Mouse (Mus musculus) urinary bladder, postnatal 4 days (tissue): Measurements from ENCODE around the gene Ctbp1.

Experiments
- DNase-seq, 2 experiments: peaks; one replicate each; pipeline ENCODE4 v3.0.0; 2021 to 2022; ENCODE audit warnings: low spot score in 2 of 2

Gene Ctbp1

GRCm38 (mm10) chr5:33244377-33244920 is 30.3 kb downstream of the Ctbp1 start:
- no peak for DNase-seq

GRCm38 (mm10) chr5:33239934-33240333 is 34.9 kb downstream of the Ctbp1 start:
- DNase-seq, result no peak

GRCm38 (mm10) chr5:33239111-33239714 is 35.6 kb downstream of the Ctbp1 start:
- DNase-seq, result no peak

GRCm38 (mm10) chr5:33238256-33238645 is 36.5 kb downstream of the Ctbp1 start:
- no peak for DNase-seq

DNA sequence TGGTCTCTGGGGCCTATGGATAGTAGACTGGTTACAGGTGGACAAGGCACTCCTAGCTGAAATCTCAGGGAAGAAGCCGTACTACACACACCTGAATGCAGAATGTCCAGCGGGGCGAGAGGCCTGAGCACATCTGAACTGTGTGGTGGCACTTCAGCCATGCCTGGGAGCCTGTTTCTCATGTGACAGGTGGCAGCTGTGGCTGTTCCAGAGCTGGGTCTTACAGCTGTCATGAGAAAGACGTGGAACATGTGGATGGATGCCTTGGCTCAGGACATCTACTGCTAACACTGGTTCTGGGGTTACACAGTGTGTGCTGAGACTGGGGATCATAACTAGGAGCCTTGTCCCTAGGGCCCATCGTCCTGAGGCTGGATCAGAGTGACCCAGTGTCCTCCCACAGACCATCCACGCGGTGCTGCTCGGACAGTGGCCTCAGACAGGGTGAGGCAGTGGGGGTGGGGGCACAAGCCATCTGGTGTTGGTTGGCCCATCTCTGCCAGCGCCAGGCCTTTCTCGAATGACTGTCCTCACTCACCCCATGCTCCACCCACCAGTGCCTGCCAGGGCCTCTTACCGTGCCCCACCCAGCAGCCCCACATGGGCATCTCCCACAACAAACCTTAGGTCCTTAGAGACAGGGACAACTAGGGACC is 37.1 kb downstream of the Ctbp1 start:
- DNase-seq, result no peak

DNA sequence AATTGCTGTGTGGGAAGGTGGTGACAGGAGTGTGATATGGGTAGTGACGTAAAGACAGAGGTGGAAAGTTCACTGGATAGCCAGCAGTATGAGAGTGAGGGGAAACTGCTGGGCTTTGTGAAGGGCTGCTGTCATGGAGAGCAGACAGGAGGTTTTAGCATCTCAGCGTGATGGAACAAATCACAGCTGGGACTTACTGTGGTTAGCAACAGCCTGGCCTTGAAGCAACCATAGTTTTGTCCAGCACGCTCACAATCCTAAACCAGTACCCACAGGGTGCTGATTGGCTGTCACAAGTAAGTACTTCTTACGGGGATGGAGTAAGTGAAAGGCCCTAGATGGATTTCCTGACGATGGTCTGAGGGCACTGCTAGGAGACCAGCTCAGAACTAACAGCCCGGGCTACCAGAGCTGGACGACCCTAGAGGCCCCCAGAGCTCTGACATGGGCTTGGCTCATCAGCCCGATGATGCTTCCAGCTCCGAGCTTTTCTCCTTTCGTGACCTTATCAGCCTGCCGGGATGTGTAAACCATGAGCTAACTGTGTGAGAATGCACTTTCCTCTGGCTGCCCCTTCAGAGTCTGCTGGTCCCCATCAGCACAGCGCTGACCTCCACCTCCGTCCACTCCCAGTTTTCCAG is 40.3 kb downstream of the Ctbp1 start:
- peak in 1 of 2 experiments; percentile 63 for DNase-seq

DNA sequence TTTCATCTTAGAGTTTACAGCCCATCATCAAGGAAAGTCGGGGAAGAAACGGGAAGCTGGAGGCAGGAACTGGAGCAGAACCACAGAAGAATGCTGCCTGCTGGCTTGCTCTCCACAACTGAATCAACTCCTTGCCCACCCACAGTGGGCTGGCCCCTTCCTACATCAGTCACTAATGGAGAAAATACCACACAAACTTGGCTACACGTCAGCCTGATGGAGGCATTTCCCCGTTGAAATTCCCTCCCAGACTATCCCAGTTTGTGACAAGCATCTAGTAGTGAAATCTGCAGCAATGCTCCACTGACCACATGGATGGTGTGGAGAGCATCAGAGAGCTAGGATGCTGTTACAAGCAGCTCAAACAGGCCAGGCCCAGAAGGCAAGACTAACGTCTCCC is 42.0 kb downstream of the Ctbp1 start:
- DNase-seq, result no peak

DNA sequence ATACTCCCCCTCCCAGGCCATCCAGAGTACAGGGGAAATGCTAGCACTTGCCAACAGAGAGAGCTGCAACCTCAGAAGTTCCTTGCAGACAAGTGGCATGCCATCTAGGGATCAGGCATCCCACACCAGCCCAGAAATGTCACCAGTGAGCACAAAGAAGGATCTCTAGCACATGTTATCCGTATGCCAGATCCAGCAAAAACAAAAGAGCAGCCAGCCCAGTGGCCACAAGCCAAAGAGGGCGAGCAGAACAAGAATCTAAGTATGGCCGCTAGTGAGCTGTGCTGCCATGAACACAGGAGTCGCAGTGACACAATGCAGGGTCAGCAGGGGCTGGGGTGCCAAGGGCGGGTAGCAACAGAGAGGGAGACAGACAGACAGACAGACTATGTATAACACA is 44.5 kb downstream of the Ctbp1 start:
- DNase-seq, result no peak

DNA sequence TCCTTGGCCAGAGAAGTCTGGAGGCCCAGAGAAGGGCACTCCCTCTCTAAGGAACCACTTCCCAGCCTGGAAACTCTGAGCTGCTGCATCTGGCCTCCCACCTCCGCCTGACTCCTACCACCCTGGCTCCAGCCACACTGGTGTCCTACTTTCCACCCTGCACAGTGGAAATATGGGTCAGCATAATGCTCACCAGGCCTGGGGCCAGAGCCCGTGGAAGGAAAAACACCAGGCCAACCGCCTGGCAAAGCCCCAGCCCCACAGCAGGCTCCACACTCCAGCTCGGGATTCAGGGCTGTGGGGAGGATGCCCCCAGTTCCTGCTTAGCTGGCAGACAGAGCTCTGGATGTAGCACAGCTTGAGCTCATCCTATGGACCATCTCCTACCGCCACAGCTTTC is 46.4 kb downstream of the Ctbp1 start:
- DNase-seq, result peak in 1 of 2 experiments; percentile 62

GRCm38 (mm10) chr5:33225673-33226072 is 49.1 kb downstream of the Ctbp1 start:
- DNase-seq, result no peak

GRCm38 (mm10) chr5:33224491-33224890 is 50.3 kb downstream of the Ctbp1 start:
- no peak for DNase-seq

DNA sequence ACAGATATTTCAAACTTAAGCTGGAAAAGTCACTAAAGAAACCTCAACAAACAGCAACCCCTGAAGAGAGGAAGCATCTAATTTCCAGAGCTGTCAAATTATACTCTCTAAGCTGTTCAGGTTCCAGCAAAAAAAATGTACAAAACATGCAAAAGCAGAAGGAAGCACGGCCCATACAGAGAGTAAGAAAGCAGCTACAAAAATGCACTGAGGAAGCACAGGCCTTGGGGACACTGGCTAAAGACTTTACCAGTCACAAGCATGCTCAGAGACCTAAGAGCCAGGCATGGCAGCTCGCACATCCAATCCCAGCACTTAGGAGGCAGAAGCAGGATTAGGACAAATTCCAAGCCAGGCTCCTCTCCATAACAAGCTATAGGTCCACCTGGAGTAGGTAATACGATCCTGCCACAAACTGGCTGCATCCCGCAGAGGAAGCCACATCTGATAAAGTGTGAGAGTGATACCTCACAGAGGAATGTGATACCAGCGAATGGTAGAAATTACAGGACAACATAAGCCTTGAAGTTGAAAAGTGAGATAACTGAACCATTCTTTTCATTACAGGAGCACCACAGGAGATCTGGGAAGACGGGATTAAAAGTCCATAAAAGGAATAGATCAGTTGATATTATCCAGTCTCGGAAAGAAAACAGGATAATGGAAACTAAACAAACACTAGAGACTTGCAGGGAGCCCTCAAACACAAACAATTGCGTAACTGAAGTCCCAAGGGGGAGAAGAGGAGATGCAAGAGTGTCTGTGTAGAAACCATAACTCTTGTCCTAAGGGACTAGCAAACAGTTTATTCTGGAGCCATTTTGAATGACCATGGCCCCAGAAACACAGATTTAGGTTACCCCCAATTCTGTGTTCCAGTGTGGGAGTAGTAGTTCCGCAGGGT is 51.7 kb downstream of the Ctbp1 start:
- DNase-seq, result no peak

- no peak for DNase-seq
Observed at GRCm38 (mm10) chr5:33222389-33222788, 52.4 kb downstream of the Ctbp1 start.

DNA sequence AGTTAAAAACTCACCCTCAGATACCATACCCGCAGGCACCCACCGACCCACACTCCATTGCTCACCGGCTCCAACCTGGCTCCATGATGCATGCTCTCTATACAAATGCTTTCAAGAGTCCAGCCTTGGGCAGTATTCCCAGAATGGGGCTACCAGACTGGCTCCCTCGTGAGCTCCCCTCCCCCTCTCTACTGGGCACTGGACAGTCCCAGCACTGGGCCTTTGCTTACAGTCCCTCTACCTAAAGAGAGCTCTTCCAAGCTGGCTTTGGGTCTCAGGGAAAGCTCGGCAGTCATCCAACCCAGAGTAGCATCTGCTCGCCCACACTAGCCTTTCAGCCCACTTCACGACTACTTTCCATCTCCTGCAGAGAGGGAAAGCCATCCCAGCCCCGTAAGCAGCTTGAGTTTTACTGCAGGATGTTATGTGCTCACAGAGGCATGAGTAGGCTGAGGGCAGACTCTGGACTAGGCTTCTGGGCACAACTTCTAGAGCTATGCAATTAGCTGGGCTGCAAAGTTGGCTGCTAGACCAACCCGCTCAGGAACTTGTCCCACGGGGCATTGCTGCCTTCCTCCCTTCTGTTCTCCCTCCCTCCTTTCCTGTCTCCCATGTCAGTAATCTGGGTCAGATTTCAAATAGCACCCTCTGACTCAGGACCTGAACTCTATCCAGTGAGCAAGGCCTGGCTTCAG is 54.3 kb downstream of the Ctbp1 start:
- no peak for DNase-seq

- DNase-seq, result no peak
Observed at GRCm38 (mm10) chr5:33219831-33220230, 55.0 kb downstream of the Ctbp1 start.

DNA sequence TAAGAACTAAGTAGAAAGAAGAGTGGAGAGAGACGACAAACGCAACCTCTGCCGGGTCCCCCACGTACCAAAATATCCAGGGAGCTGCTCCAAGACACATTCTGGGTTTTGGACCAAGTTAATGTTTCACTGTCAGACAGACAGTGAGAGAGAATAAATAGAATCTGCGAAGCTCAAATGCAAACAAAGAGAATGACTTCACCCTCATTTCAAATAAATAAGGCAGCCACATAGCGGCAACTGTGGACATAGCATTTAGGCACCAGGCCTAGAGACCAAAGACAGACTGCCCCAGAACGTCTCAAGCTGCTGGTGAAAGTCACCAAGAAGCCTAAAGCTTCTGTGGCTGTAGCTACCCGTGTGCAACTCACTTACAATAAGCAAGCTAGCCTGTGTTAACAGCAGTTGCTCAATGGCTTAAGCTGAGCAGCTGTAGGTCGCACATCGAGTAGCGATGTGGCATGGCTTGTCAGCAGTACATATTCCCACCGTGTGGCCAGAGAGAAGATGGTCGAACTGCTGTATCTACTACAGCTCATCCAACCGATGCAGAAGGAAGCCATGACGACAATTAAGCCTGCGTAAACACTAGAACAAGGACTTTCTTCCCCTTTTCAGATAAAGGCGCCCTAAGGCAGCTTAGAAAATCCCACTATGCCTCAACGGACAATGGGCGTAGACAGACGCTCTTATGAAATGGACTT is 55.9 kb downstream of the Ctbp1 start:
- no peak for DNase-seq

DNA sequence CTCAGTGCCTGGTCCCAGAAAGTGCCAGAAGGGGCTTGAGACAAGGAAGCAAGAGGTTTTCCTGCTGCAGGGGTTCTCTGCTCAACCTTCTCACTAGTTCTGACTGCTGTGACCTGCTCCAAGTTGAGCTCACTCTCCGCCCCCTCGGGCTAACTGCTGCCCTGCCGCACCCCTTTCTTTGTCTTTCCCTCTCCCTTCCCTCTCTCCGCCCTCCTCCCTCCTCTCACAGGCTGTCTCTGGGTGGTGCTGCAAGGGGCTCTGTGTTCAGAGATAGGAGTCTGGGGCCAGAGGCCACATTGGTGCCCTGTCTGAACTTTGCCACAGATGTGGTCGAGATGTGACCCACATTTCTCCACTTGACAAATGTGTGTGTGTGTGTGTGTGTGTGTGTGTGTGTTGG is 56.7 kb downstream of the Ctbp1 start, which contains the start of gene Spon2:
Spon2 (minus strand) TSS at position 375 of the 400 bp plus-strand sequence.
- peak in 1 of 2 experiments; percentile 49 for DNase-seq

DNA sequence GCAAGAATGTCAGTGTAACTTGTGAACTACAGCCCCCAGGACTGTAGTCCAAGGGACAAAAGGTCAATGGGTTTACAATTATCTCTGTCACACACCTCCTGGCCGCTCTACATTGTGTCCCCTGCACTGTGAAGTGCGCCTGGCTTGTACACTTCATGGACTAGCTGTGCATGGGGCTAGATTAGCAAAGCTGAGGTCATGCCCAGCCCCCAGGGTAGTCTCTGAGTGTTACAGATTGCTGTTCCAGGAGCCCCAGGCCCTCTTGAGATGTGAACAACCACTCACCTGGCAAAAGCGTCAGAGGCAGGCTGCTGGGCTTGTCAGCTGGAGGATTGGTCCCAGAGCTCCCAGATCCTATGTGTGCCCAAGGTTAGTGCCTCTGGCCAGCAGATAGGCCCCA is 57.1 kb downstream of the Ctbp1 start:
- no peak for DNase-seq

- no peak for DNase-seq
Observed at GRCm38 (mm10) chr5:33214723-33215122, 60.1 kb downstream of the Ctbp1 start.

DNA sequence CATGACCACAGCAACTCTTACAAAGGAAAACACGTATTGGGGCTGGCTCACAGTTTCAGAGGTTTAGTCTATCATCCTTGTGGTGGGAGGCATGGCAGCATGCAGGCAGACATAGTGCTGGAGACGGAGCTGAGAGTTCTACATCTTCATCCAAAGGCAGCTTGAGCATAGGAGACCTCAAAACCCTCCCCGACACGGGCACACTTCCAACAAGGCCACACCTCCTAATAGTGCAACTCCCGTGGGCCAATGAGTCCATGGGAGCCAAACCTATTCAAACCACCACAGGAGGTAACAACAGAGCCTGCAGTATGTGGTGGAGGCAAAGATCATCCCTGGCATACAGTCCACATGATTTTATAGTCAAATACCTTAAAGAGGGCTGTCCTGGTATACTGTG is 63.5 kb downstream of the Ctbp1 start:
- DNase-seq, result no peak

- DNase-seq, result no peak
Observed at GRCm38 (mm10) chr5:33210515-33210914, 64.3 kb downstream of the Ctbp1 start.
